Mouse (Mus musculus) embryo, embryonic 10.5 days (tissue): ENCODE measurements around the gene Plekhd1.

Experiments used
- DNase-seq: peaks from one replicate; pipeline ENCODE4 v3.0.0-alpha.2; 2015; ENCODE audit warnings: low spot score

Gene Plekhd1

GRCm38 (mm10) chr12:80757751-80758558 lies 65.6 kb downstream of the Plekhd1 start:
- peak; percentile 70 for DNase-seq

- peak; percentile 45 for DNase-seq
Observed at GRCm38 (mm10) chr12:80758559-80759386, 66.4 kb downstream of the Plekhd1 start.

- DNase-seq = no peak
Observed at GRCm38 (mm10) chr12:80759387-80759712, 67.0 kb downstream of the Plekhd1 start.

- DNase-seq = peak; percentile 76
Observed at GRCm38 (mm10) chr12:80759713-80760395, 67.5 kb downstream of the Plekhd1 start.

- DNase-seq = peak; percentile 91
Observed at GRCm38 (mm10) chr12:80760396-80760801, 68.0 kb downstream of the Plekhd1 start, which contains the start of gene Ccdc177. Ccdc177 (minus strand) TSS chr12:80760687.

GRCm38 (mm10) chr12:80762982-80763381 lies 70.6 kb downstream of the Plekhd1 start:
- no peak for DNase-seq

GRCm38 (mm10) chr12:80764116-80764515 lies 71.7 kb downstream of the Plekhd1 start:
- DNase-seq = no peak

- peak; percentile 95 for DNase-seq
Observed at GRCm38 (mm10) chr12:80769697-80770096, 77.3 kb downstream of the Plekhd1 start.
